Mouse (Mus musculus) megakaryocyte, embryonic 14.5 days (primary cell): ENCODE measurements around the gene Klhl3.

Experiments used
- FLI1 ChIP-seq: IDR thresholded peaks from 2 replicates; pipeline ENCODE4 v1.6.1; 2012; ENCODE audit warnings: low read length, inconsistent platforms, mixed read lengths
- GATA1 ChIP-seq: IDR thresholded peaks from 3 replicates; pipeline ENCODE4 v1.6.1; 2012; ENCODE audit warnings: mixed read lengths, low read length, inconsistent platforms, borderline replicate concordance

DNA sequence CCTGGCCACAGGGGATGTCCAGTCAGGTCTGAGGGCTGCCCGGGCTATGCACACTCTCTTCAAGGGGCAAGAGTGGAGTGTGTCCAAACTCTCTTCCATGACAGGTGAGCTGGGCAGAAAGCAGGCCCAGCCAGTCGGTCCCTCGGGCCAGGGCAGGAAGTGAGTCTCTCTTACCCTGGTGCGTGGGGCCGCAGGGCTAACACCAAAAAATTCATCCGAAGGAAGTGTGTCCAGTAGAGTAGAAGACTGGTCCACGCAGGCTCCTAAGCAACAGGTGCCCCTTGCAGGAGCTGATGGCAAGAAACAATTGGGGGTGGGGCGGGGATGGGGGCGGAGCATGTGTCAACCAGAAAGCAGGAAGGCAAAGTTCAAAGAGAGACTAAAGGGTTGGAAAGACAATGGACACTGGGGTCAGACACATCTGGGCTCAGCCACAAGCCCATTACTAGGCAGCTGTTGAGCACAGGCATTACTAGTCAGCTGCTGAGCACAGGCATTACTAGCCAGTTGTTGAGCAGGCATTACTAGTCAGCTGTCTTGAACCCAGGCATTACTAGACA is 90.3 kb downstream of the Klhl3 start:
- TF ChIP-seq GATA1 (no peak), FLI1 (no peak)
